Mouse (Mus musculus): ENCODE measurements around the gene Scaf1.

DNA sequence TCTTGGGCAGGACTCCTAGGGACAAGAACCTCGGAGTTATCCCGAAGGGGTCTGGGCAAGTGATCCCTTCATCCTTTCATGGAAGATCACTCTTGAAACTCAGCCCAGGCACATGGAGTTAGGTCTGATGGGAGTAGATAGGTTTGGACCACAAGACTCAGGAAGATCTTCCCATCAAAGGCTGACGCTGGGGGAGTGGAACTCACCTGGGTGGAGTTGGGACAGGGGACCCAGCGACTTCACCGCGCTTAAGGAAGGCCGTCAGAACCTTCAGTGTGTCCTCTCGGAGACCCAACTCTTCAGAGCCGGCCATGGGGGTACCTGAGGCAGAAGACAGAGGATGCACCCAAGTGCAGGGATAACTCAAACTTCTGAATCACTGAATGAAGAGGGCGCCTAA, 19.5 kb downstream of the Scaf1 start:
- TF ChIP-seq CTCF (IDR thresholded peaks at IDR 0.05; ENCODE audit: control insufficient read depth, insufficient read depth, insufficient replicate concordance, low read depth, low read length) (no peak), POLR2A (IDR thresholded peaks at IDR 0.05; ENCODE audit: control insufficient read depth, low read depth, low read length) (no peak)

Measured in testis, adult 2 months (tissue).